Mouse (Mus musculus): ENCODE results near the gene Btrc. TPM values are rescaled to one million over a fixed set of nuclear protein-coding genes. Genes with fewer than 3 reads are reported as not detected.
"Not testable (repeated sequence)": the region's sequence is repeated elsewhere in the genome, so short reads cannot be mapped to it uniquely, and the experiment has no call there.

Gene Btrc
- polyA plus RNA-seq, 1 experiment, result 17.1 TPM

DNA sequence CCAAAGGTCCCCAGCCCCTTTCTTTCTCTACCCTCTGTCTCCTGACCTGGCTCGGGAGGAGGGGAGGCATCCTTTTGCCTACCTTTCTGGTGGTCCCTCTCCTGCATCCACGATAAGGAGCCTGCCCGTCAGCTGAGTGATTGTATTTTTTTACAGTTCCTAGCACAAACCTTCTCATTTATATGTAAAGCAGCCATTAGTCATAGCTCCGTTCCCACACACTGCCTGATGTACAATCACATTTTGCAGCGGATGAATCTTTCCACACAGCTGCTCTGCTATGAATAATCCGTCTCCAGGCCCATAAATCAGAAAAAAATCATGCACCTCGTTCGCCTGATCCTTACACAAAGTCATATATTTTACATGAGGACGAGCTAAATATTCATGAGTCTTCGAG lies 25.4 kb upstream of the Btrc start:
- WGBS, result 85% methylated on average over 10 of the region's 10 CpGs
- H3K4me3 ChIP-seq (ENCODE audit: control insufficient read depth, insufficient read depth, low read length), result no peak overlapping the region
- TF ChIP-seq CTCF (IDR thresholded peaks at IDR 0.05; ENCODE audit: borderline replicate concordance, control insufficient read depth, extremely low read depth, insufficient read depth, low read length, poor library complexity) (no peak), POLR2A (IDR thresholded peaks at IDR 0.05; ENCODE audit: control insufficient read depth, extremely low read depth, insufficient read depth, low read length, poor library complexity) (no peak)
- H3K4me1 ChIP-seq (replicated peaks; ENCODE audit: control insufficient read depth, insufficient read depth, low read length), result no peaks in the 10 kb centered on the region
- no peaks in the 10 kb centered on the region for H3K36me3 ChIP-seq (ENCODE audit: control insufficient read depth, insufficient read depth, low read length)
- DNase-seq, result no peak
- no peaks in the 10 kb centered on the region for H3K27me3 ChIP-seq (ENCODE audit: control insufficient read depth, insufficient read depth, low read length)
- no peak overlapping the region for H3K27ac ChIP-seq (ENCODE audit: control insufficient read depth, insufficient read depth, low read length)

DNA sequence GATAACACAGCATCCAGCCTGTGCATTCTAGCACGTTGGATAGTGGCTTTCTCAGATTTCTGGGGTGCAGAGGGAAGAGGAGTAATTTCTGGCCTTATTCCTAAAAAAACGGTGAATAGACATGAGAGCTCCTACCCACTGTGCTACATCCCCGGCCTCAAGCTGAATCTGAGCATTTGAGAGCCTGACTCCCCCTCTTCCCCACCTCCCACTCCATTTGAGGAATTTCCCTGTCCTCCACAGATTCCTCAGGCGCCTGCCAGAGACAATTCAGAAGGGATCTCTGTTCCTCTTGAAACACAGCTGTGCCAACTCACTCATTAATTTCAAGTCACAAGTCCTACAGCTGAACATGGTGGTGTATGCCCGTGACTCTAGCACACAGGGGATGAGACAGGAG lies 19.6 kb upstream of the Btrc start:
- no peak overlapping the region for H3K27ac ChIP-seq (ENCODE audit: control insufficient read depth, insufficient read depth, low read length)
- H3K4me1 ChIP-seq (replicated peaks; ENCODE audit: control insufficient read depth, insufficient read depth, low read length), result no peaks in the 10 kb centered on the region
- 85% methylated on average over 5 of the region's 5 CpGs for WGBS
- no peak overlapping the region for H3K4me3 ChIP-seq (ENCODE audit: control insufficient read depth, insufficient read depth, low read length)
- no peaks in the 10 kb centered on the region for H3K36me3 ChIP-seq (ENCODE audit: control insufficient read depth, insufficient read depth, low read length)
- TF ChIP-seq CTCF (IDR thresholded peaks at IDR 0.05; ENCODE audit: borderline replicate concordance, control insufficient read depth, extremely low read depth, insufficient read depth, low read length, poor library complexity), result no peak
- no peak for TF ChIP-seq POLR2A (IDR thresholded peaks at IDR 0.05; ENCODE audit: control insufficient read depth, extremely low read depth, insufficient read depth, low read length, poor library complexity)
- no peak for DNase-seq
- H3K27me3 ChIP-seq (ENCODE audit: control insufficient read depth, insufficient read depth, low read length), result no peaks in the 10 kb centered on the region

GRCm38 (mm10) chr19:45348188-45348587 lies 15.3 kb upstream of the Btrc start:
- TF ChIP-seq CTCF (IDR thresholded peaks at IDR 0.05; ENCODE audit: borderline replicate concordance, control insufficient read depth, extremely low read depth, insufficient read depth, low read length, poor library complexity) (no peak), POLR2A (IDR thresholded peaks at IDR 0.05; ENCODE audit: control insufficient read depth, extremely low read depth, insufficient read depth, low read length, poor library complexity) (no peak)
- H3K27me3 ChIP-seq (ENCODE audit: control insufficient read depth, insufficient read depth, low read length), result no peaks in the 10 kb centered on the region
- 86% methylated on average over 4 of the region's 4 CpGs for WGBS
- no peaks in the 10 kb centered on the region for H3K4me1 ChIP-seq (replicated peaks; ENCODE audit: control insufficient read depth, insufficient read depth, low read length)
- H3K4me3 ChIP-seq (ENCODE audit: control insufficient read depth, insufficient read depth, low read length), result no peak overlapping the region
- no peak for DNase-seq
- H3K27ac ChIP-seq (ENCODE audit: control insufficient read depth, insufficient read depth, low read length), result no peak overlapping the region
- H3K36me3 ChIP-seq (ENCODE audit: control insufficient read depth, insufficient read depth, low read length), result no peaks in the 10 kb centered on the region

GRCm38 (mm10) chr19:45350456-45350855 lies 13.1 kb upstream of the Btrc start:
- Histone ChIP-seq H3K27ac (ENCODE audit: control insufficient read depth, insufficient read depth, low read length) (no peak overlapping the region), H3K4me1 (replicated peaks; ENCODE audit: control insufficient read depth, insufficient read depth, low read length) (no peaks in the 10 kb centered on the region), H3K27me3 (ENCODE audit: control insufficient read depth, insufficient read depth, low read length) (no peaks in the 10 kb centered on the region), H3K4me3 (ENCODE audit: control insufficient read depth, insufficient read depth, low read length) (no peak overlapping the region), H3K36me3 (ENCODE audit: control insufficient read depth, insufficient read depth, low read length) (no peaks in the 10 kb centered on the region)
- no peak for DNase-seq
- no peak for TF ChIP-seq CTCF (IDR thresholded peaks at IDR 0.05; ENCODE audit: borderline replicate concordance, control insufficient read depth, extremely low read depth, insufficient read depth, low read length, poor library complexity)
- no peak for TF ChIP-seq POLR2A (IDR thresholded peaks at IDR 0.05; ENCODE audit: control insufficient read depth, extremely low read depth, insufficient read depth, low read length, poor library complexity)
- WGBS, result 68% methylated on average over 12 of the region's 12 CpGs

DNA sequence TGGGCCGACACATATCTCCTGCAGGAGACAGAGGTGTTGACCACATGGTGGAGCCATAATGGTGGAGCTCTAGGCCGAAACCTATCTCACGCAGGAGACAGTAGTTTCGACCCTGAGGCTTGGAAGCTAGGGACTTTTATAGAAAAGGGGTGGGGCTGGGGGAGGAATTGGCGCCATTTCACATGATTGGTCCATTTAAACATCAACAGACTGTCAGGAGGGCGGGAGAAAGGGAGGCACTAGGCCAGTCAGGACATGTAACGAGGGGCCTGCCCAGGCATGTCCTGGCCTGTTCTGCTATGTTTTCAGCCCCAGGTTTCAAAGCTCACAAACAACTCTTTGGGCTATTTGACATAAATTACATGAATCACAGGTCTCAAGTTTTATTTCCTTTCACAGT lies 10.8 kb upstream of the Btrc start:
- H3K4me1 ChIP-seq (replicated peaks; ENCODE audit: control insufficient read depth, insufficient read depth, low read length), result not testable (repeated sequence)
- WGBS, result 95% methylated on average over 7 of the region's 7 CpGs

GRCm38 (mm10) chr19:45355678-45356077 lies 7.9 kb upstream of the Btrc start:
- DNase-seq, result no peak
- no peaks in the 10 kb centered on the region for H3K27me3 ChIP-seq (ENCODE audit: control insufficient read depth, insufficient read depth, low read length)
- no peaks in the 10 kb centered on the region for H3K36me3 ChIP-seq (ENCODE audit: control insufficient read depth, insufficient read depth, low read length)
- no peaks in the 10 kb centered on the region for H3K4me1 ChIP-seq (replicated peaks; ENCODE audit: control insufficient read depth, insufficient read depth, low read length)
- 78% methylated on average over 6 of the region's 6 CpGs for WGBS
- H3K27ac ChIP-seq (ENCODE audit: control insufficient read depth, insufficient read depth, low read length), result no peak overlapping the region
- TF ChIP-seq POLR2A (IDR thresholded peaks at IDR 0.05; ENCODE audit: control insufficient read depth, extremely low read depth, insufficient read depth, low read length, poor library complexity), result no peak
- no peak for TF ChIP-seq CTCF (IDR thresholded peaks at IDR 0.05; ENCODE audit: borderline replicate concordance, control insufficient read depth, extremely low read depth, insufficient read depth, low read length, poor library complexity)
- H3K4me3 ChIP-seq (ENCODE audit: control insufficient read depth, insufficient read depth, low read length), result no peak overlapping the region

More for the DNA sequence above, 10.8 kb upstream of the Btrc start:
- H3K4me3 ChIP-seq (ENCODE audit: control insufficient read depth, insufficient read depth, low read length); H3K27me3 ChIP-seq (ENCODE audit: control insufficient read depth, insufficient read depth, low read length); H3K36me3 ChIP-seq (ENCODE audit: control insufficient read depth, insufficient read depth, low read length); DNase-seq; H3K27ac ChIP-seq (ENCODE audit: control insufficient read depth, insufficient read depth, low read length): not testable (repeated sequence)

GRCm38 (mm10) chr19:45356868-45357267 lies 6.7 kb upstream of the Btrc start:
- H3K27me3 ChIP-seq (ENCODE audit: control insufficient read depth, insufficient read depth, low read length); DNase-seq; H3K4me1 ChIP-seq (replicated peaks; ENCODE audit: control insufficient read depth, insufficient read depth, low read length); H3K27ac ChIP-seq (ENCODE audit: control insufficient read depth, insufficient read depth, low read length); H3K4me3 ChIP-seq (ENCODE audit: control insufficient read depth, insufficient read depth, low read length); H3K36me3 ChIP-seq (ENCODE audit: control insufficient read depth, insufficient read depth, low read length): not testable (repeated sequence)
- WGBS, result 83% methylated on average over 6 of the region's 6 CpGs

All from thymus, adult 2 months (tissue).